Mouse (Mus musculus): ENCODE data around the gene Ppp2r5e. TPM values are rescaled to one million over a fixed set of nuclear protein-coding genes. Genes with fewer than 3 reads are reported as not detected.

Gene Ppp2r5e
- polyA plus RNA-seq, 1 experiment from 2014 or later: 9.9 TPM

- H3K9ac ChIP-seq (ENCODE audit: low read length): no peak overlapping the region
- H3K4me3 ChIP-seq (ENCODE audit: low read length): no peak overlapping the region
- no peak overlapping the region for H3K4me2 ChIP-seq (ENCODE audit: low read depth, low read length)
- H3K36me3 ChIP-seq (ENCODE audit: control insufficient read depth, insufficient read depth, low read length): no peaks in the 10 kb centered on the region
- H3K27ac ChIP-seq (ENCODE audit: low read length): no peak overlapping the region
- no peaks in the 10 kb centered on the region for H3K9me3 ChIP-seq (ENCODE audit: control insufficient read depth, low read length)
- peaks cover 4% of the 10 kb centered on the region; the same call in 1 of the 2 replicates for H3K4me1 ChIP-seq (replicated peaks; ENCODE audit: control insufficient read depth, insufficient read depth, low read length)
- no peak for ATAC-seq (ENCODE audit: low read depth)
- WGBS: 76% methylated on average over 7 of the region's 7 CpGs
- H3K27me3 ChIP-seq (ENCODE audit: control insufficient read depth, insufficient read depth, low read depth, low read length): no peaks in the 10 kb centered on the region
These were observed 59.5 kb downstream of the Ppp2r5e start for GRCm38 (mm10) chr12:75536566-75536965.

- Histone ChIP-seq H3K4me3 (ENCODE audit: low read length) (no peak overlapping the region), H3K27ac (ENCODE audit: low read length) (no peak overlapping the region), H3K9me3 (ENCODE audit: control insufficient read depth, low read length) (no peaks in the 10 kb centered on the region), H3K9ac (ENCODE audit: low read length) (no peak overlapping the region), H3K27me3 (ENCODE audit: control insufficient read depth, insufficient read depth, low read depth, low read length) (no peaks in the 10 kb centered on the region), H3K4me1 (replicated peaks; ENCODE audit: control insufficient read depth, insufficient read depth, low read length) (peaks cover 14% of the 10 kb centered on the region), H3K36me3 (ENCODE audit: control insufficient read depth, insufficient read depth, low read length) (no peaks in the 10 kb centered on the region), H3K4me2 (ENCODE audit: low read depth, low read length) (no peak overlapping the region)
- ATAC-seq (ENCODE audit: low read depth): no peak
These were observed 62.9 kb downstream of the Ppp2r5e start for GRCm38 (mm10) chr12:75533145-75533544.

DNA sequence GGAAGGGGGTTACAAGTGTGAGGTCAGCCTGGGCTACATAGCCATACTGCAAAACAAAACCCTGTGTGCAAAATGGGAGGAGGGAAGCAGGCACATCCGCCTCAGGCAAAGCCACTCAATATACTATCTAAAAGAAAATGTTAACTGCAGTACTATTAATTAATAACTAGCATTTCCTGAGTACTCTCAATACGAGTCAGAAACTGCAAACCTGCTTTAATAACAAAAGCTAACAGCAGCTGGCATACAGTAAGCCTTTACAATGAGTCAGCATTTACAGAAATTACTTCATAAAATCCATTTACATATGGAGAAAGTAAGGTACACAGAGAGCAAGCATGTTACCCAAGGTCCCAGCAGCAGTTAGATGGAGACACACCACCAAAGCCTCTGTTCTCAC lies 64.2 kb downstream of the Ppp2r5e start:
- ATAC-seq (ENCODE audit: low read depth): no peak
- H3K4me2 ChIP-seq (ENCODE audit: low read depth, low read length): no peak overlapping the region
- H3K4me1 ChIP-seq (replicated peaks; ENCODE audit: control insufficient read depth, insufficient read depth, low read length): peaks cover 10% of the 10 kb centered on the region
- WGBS: 46% methylated on average over 2 of the region's 2 CpGs
- no peak overlapping the region for H3K9ac ChIP-seq (ENCODE audit: low read length)
- H3K27ac ChIP-seq (ENCODE audit: low read length): no peak overlapping the region
- no peaks in the 10 kb centered on the region for H3K9me3 ChIP-seq (ENCODE audit: control insufficient read depth, low read length)
- no peak overlapping the region for H3K4me3 ChIP-seq (ENCODE audit: low read length)
- H3K27me3 ChIP-seq (ENCODE audit: control insufficient read depth, insufficient read depth, low read depth, low read length): no peaks in the 10 kb centered on the region
- no peaks in the 10 kb centered on the region for H3K36me3 ChIP-seq (ENCODE audit: control insufficient read depth, insufficient read depth, low read length)

DNA sequence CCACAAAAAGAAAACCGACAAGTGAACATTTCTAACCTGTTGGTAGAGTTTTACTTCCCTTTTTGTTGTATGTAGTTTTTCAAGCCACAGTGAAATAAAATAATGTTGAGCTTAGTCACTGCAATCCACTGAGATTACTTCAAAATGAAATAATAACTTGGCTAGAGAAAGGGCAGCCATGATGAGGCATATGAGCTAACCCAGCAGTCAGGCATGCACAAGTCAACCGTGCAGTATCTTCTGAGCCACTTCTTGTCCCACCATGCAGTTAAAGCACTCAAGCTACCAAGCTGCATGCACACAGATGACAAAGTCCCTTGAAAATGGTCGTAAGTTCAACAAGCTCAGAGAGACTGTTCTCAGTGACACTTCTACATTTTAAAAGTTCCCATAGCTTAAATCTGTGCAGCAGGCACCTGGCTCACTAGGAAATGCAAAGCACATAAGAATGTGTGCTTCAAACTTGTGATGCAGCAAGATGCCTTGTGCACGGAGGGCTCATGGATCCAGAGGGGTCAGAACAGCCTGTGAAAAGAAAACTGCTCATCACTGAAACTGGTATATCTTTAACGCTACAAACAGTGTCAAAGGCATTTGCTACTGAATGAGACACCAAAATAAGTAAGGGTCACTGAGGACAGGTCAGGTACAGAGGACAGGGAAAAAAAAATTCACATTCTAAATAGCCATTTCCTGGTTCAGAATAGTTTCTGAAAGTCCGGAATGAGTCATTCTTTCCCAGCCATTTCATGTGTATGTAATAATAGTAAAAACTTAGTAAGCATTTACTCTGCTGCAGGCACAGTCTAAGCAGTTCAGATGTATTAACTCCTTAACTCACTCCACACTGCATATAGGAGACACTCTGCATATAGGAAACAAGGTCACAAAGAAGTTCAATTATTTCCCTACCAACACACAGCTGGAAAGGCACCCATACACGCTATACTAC lies 66.9 kb downstream of the Ppp2r5e start:
- Histone ChIP-seq H3K4me1 (replicated peaks; ENCODE audit: control insufficient read depth, insufficient read depth, low read length) (peaks cover 10% of the 10 kb centered on the region), H3K9me3 (ENCODE audit: control insufficient read depth, low read length) (no peaks in the 10 kb centered on the region), H3K36me3 (ENCODE audit: control insufficient read depth, insufficient read depth, low read length) (no peaks in the 10 kb centered on the region), H3K4me3 (ENCODE audit: low read length) (no peak overlapping the region), H3K27ac (ENCODE audit: low read length) (no peak overlapping the region), H3K9ac (ENCODE audit: low read length) (no peak overlapping the region), H3K4me2 (ENCODE audit: low read depth, low read length) (no peak overlapping the region), H3K27me3 (ENCODE audit: control insufficient read depth, insufficient read depth, low read depth, low read length) (no peaks in the 10 kb centered on the region)
- no peak for ATAC-seq (ENCODE audit: low read depth)
- WGBS: 65% methylated on average over 7 of the region's 7 CpGs

- WGBS: 92% methylated on average over 1 of the region's 1 CpGs
- Histone ChIP-seq H3K27me3 (ENCODE audit: control insufficient read depth, insufficient read depth, low read depth, low read length) (no peaks in the 10 kb centered on the region), H3K4me1 (replicated peaks; ENCODE audit: control insufficient read depth, insufficient read depth, low read length) (peaks cover 10% of the 10 kb centered on the region), H3K9me3 (ENCODE audit: control insufficient read depth, low read length) (no peaks in the 10 kb centered on the region), H3K9ac (ENCODE audit: low read length) (no peak overlapping the region), H3K27ac (ENCODE audit: low read length) (no peak overlapping the region), H3K4me3 (ENCODE audit: low read length) (no peak overlapping the region), H3K4me2 (ENCODE audit: low read depth, low read length) (no peak overlapping the region), H3K36me3 (ENCODE audit: control insufficient read depth, insufficient read depth, low read length) (no peaks in the 10 kb centered on the region)
- ATAC-seq (ENCODE audit: low read depth): no peak
These were observed 67.7 kb downstream of the Ppp2r5e start for GRCm38 (mm10) chr12:75528300-75528699.

- WGBS: 54% methylated on average over 3 of the region's 3 CpGs
These were observed 71.8 kb downstream of the Ppp2r5e start for GRCm38 (mm10) chr12:75524199-75524598.

GRCm38 (mm10) chr12:75522931-75523330 lies 73.1 kb downstream of the Ppp2r5e start:
- H3K9ac ChIP-seq (ENCODE audit: low read length): no peak overlapping the region
- H3K4me1 ChIP-seq (replicated peaks; ENCODE audit: control insufficient read depth, insufficient read depth, low read length): no peaks in the 10 kb centered on the region; the same call in 1 of the 2 replicates

More at GRCm38 (mm10) chr12:75524199-75524598, 71.8 kb downstream of the Ppp2r5e start:
- ATAC-seq (ENCODE audit: low read depth): no peak
- H3K9me3 ChIP-seq (ENCODE audit: control insufficient read depth, low read length): no peaks in the 10 kb centered on the region
- H3K9ac ChIP-seq (ENCODE audit: low read length): no peak overlapping the region
- H3K36me3 ChIP-seq (ENCODE audit: control insufficient read depth, insufficient read depth, low read length): no peaks in the 10 kb centered on the region
- no peak overlapping the region for H3K4me2 ChIP-seq (ENCODE audit: low read depth, low read length)
- H3K27ac ChIP-seq (ENCODE audit: low read length): no peak overlapping the region
- H3K4me1 ChIP-seq (replicated peaks; ENCODE audit: control insufficient read depth, insufficient read depth, low read length): peaks cover under 1% of the 10 kb centered on the region
- no peaks in the 10 kb centered on the region for H3K27me3 ChIP-seq (ENCODE audit: control insufficient read depth, insufficient read depth, low read depth, low read length)
- H3K4me3 ChIP-seq (ENCODE audit: low read length): no peak overlapping the region

GRCm38 (mm10) chr12:75522360-75522759 lies 73.7 kb downstream of the Ppp2r5e start:
- Histone ChIP-seq H3K27me3 (ENCODE audit: control insufficient read depth, insufficient read depth, low read depth, low read length) (no peaks in the 10 kb centered on the region), H3K4me3 (ENCODE audit: low read length) (no peak overlapping the region), H3K36me3 (ENCODE audit: control insufficient read depth, insufficient read depth, low read length) (no peaks in the 10 kb centered on the region), H3K9ac (ENCODE audit: low read length) (no peak overlapping the region), H3K4me1 (replicated peaks; ENCODE audit: control insufficient read depth, insufficient read depth, low read length) (no peaks in the 10 kb centered on the region; the same call in 1 of the 2 replicates), H3K27ac (ENCODE audit: low read length) (no peak overlapping the region), H3K4me2 (ENCODE audit: low read depth, low read length) (no peak overlapping the region), H3K9me3 (ENCODE audit: control insufficient read depth, low read length) (no peaks in the 10 kb centered on the region)
- ATAC-seq (ENCODE audit: low read depth): no peak
- WGBS: 84% methylated on average over 2 of the region's 2 CpGs

More at GRCm38 (mm10) chr12:75522931-75523330, 73.1 kb downstream of the Ppp2r5e start:
- Histone ChIP-seq H3K36me3 (ENCODE audit: control insufficient read depth, insufficient read depth, low read length) (no peaks in the 10 kb centered on the region), H3K9me3 (ENCODE audit: control insufficient read depth, low read length) (no peaks in the 10 kb centered on the region), H3K27ac (ENCODE audit: low read length) (no peak overlapping the region), H3K27me3 (ENCODE audit: control insufficient read depth, insufficient read depth, low read depth, low read length) (no peaks in the 10 kb centered on the region), H3K4me3 (ENCODE audit: low read length) (no peak overlapping the region), H3K4me2 (ENCODE audit: low read depth, low read length) (no peak overlapping the region)
- WGBS: 56% methylated on average over 2 of the region's 2 CpGs
- no peak for ATAC-seq (ENCODE audit: low read depth)

- no peak overlapping the region for H3K9ac ChIP-seq (ENCODE audit: low read length)
- H3K9me3 ChIP-seq (ENCODE audit: control insufficient read depth, low read length): no peaks in the 10 kb centered on the region
- no peaks in the 10 kb centered on the region; the same call in 1 of the 2 replicates for H3K4me1 ChIP-seq (replicated peaks; ENCODE audit: control insufficient read depth, insufficient read depth, low read length)
- H3K36me3 ChIP-seq (ENCODE audit: control insufficient read depth, insufficient read depth, low read length): no peaks in the 10 kb centered on the region
- H3K27me3 ChIP-seq (ENCODE audit: control insufficient read depth, insufficient read depth, low read depth, low read length): no peaks in the 10 kb centered on the region
- WGBS: 65% methylated on average over 3 of the region's 3 CpGs
- no peak for ATAC-seq (ENCODE audit: low read depth)
- H3K4me3 ChIP-seq (ENCODE audit: low read length): no peak overlapping the region
- H3K27ac ChIP-seq (ENCODE audit: low read length): no peak overlapping the region
- H3K4me2 ChIP-seq (ENCODE audit: low read depth, low read length): no peak overlapping the region
These were observed 75.7 kb downstream of the Ppp2r5e start for GRCm38 (mm10) chr12:75520395-75520794.

Measured in lung, embryonic 16.5 days (tissue).